Mouse (Mus musculus) ES-E14 (cell line): Measurements from ENCODE around the gene Eif4g3. TPM values are rescaled to one million over a fixed set of nuclear protein-coding genes. Genes with fewer than 3 reads are reported as not detected.

ENCODE experiments used
- DNase-seq: peaks from one replicate; pipeline ENCODE4 v3.0.0-alpha.2; 2013; ENCODE audit warnings: low read depth, low spot score
- H3K27ac ChIP-seq: 2 replicates; pipeline ENCODE4 v1.5.1; 2012; ENCODE audit warnings: low read depth, mild to moderate bottlenecking, low read length, moderate library complexity, mixed read lengths; ENCODE audit not compliant: poor library complexity, insufficient read depth, severe bottlenecking
- H3K36me3 ChIP-seq: 2 replicates; pipeline ENCODE4 v1.6.1; 2012; ENCODE audit warnings: mild to moderate bottlenecking, low read length, moderate library complexity, mixed read lengths; ENCODE audit not compliant: control insufficient read depth, poor library complexity, insufficient read depth, severe bottlenecking
- H3K4me1 ChIP-seq, 2 experiments: fragments of 150-350 bp in 1 of 2; sonication (generic) in 1 of 2; 2 replicates each; pipeline ENCODE4 v1.6.1; 2012; ENCODE audit warnings: low read length in 2 of 2, mild to moderate bottlenecking in 1 of 2, mixed read lengths in 1 of 2; ENCODE audit not compliant: control insufficient read depth in 2 of 2, insufficient read depth in 2 of 2, poor library complexity in 1 of 2
- H3K4me3 ChIP-seq, 2 experiments: fragments of 150-350 bp in 1 of 2; sonication (generic) in 1 of 2; 2 replicates each; pipeline ENCODE4 v1.5.1; 2012; ENCODE audit warnings: low read length in 2 of 2, low read depth in 1 of 2, mild to moderate bottlenecking in 1 of 2, mixed read lengths in 1 of 2; ENCODE audit not compliant: insufficient read depth in 1 of 2, poor library complexity in 1 of 2, severe bottlenecking in 1 of 2
- H3K9ac ChIP-seq: 2 replicates; pipeline ENCODE4 v1.6.1; 2012; ENCODE audit warnings: low read depth, mild to moderate bottlenecking, low read length, mixed read lengths; ENCODE audit not compliant: poor library complexity, insufficient read depth, severe bottlenecking
- H3K9me3 ChIP-seq: fragments of 150-350 bp; sonication (generic); 2 replicates; pipeline ENCODE4 v1.6.1; 2012; ENCODE audit warnings: low read depth, mild to moderate bottlenecking, low read length; ENCODE audit not compliant: control insufficient read depth, insufficient read depth
- CHD2 ChIP-seq: IDR thresholded peaks from 2 replicates; pipeline ENCODE4 v1.6.1; 2014; ENCODE audit warnings: mild to moderate bottlenecking, low read depth, low read length, inconsistent platforms
- HCFC1 ChIP-seq: IDR thresholded peaks from 2 replicates; pipeline ENCODE4 v1.6.1; 2012; ENCODE audit warnings: low read length, inconsistent platforms, borderline replicate concordance; ENCODE audit not compliant: insufficient read depth
- MAFK ChIP-seq: IDR thresholded peaks from 2 replicates; pipeline ENCODE4 v1.6.1; 2014; ENCODE audit warnings: mild to moderate bottlenecking, low read depth, low read length, inconsistent platforms; ENCODE audit not compliant: insufficient read depth
- ZC3H11A ChIP-seq: IDR thresholded peaks from 2 replicates; pipeline ENCODE4 v1.6.1; 2012; ENCODE audit warnings: low read depth, mild to moderate bottlenecking, inconsistent platforms, low read length, borderline replicate concordance
- ZNF384 ChIP-seq: IDR thresholded peaks from 2 replicates; pipeline ENCODE4 v1.6.1; 2012; ENCODE audit warnings: low read depth, low read length, inconsistent platforms
- in situ Hi-C, 2 experiments: fragments of 600-800 bp; cut with MboI; formaldehyde crosslinking; loops; one replicate each; pipeline ENCODE4 v1.15.1; 2025; ENCODE audit warnings: low sequenced_read_pairs in 2 of 2, inconsistent platforms in 1 of 2; ENCODE audit not compliant: unreplicated experiment in 2 of 2
- total RNA-seq: library from RNA; depleted of rRNA; stranded (reverse); fragments of 300-350 nt; gene quantifications from 2 replicates; pipeline ENCODE4 v1.2.3, GENCODE M21; 2012

The Eif4g3 gene
- total RNA-seq, 1 experiment = 18.7 TPM

DNA sequence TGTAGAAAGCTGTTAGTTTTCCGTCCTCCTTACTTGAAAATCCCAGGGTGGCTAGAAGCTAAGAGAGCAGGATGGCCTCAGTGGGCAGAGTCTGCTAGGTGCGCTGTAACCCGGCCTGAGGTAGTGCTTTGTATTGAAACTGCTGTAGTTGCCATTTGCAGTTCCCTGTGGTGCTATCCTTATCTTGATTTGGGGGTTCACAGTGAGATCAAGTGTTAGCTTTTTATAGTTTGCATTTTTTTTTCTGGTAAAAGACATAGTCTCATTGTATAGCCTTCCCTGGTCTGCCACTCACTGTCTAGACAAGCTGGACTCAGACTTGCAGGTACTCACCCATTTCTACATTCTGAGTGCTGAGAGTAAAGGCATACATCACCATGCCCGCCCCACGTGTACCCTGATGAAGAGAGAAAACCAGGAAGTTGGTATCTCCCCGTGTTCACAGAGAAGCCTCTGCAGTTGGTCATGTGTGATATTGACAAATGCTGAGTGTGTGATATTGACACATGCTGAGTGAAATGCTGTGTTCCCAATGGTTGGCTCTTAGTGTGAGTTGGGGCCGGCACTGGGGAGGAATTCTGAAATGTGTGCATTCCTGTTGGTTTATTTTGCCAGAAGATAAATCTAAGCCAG is 98.9 kb downstream of the Eif4g3 start:
- H3K36me3 ChIP-seq = peaks cover 4% of the 10 kb centered on the region; the same call in 1 of the 2 replicates
- no peak overlapping the region for H3K4me3 ChIP-seq
- in situ Hi-C loops = no loop called here

GRCm38 (mm10) chr4:138100456-138100855 is 107.6 kb downstream of the Eif4g3 start:
- no peak for DNase-seq
- no peak overlapping the region for H3K27ac ChIP-seq
- no peaks in the 10 kb centered on the region for H3K4me1 ChIP-seq
- peaks cover 8% of the 10 kb centered on the region; the same call in 1 of the 2 replicates for H3K36me3 ChIP-seq
- in situ Hi-C loops = no loop called here
- no peak overlapping the region for H3K4me3 ChIP-seq
- TF ChIP-seq ZNF384 (no peak), CHD2 (no peak), ZC3H11A (no peak), MAFK (no peak), HCFC1 (no peak)
- H3K9ac ChIP-seq = no peak overlapping the region
- H3K9me3 ChIP-seq = no peaks in the 10 kb centered on the region

More for the DNA sequence above, 98.9 kb downstream of the Eif4g3 start:
- Histone ChIP-seq H3K4me1 (no peaks in the 10 kb centered on the region), H3K27ac (no peak overlapping the region), H3K9me3 (no peaks in the 10 kb centered on the region), H3K9ac (no peak overlapping the region)
- no peak for DNase-seq
- no peak for TF ChIP-seq CHD2
- no peak for TF ChIP-seq MAFK
- TF ChIP-seq ZC3H11A = no peak

DNA sequence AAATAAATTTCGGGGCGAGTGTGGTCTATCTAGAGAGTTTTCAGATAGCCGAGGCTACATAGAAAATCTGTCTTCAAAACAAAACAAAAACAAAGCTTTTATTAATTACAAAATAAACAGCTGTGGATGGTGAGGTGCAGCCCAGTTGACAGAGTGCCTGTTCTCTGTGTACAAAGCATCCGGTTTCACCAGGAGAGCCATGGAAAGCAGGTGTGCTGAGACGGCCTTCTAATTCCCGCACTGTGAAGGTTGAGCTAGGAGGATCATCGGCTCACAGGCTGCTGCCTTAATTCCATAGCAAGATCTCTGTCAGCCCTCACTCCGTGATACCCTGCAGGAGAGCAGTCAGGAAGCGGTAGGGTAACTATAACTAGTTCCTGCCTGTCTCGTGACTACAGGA is 109.0 kb downstream of the Eif4g3 start:
- no peak overlapping the region for H3K4me3 ChIP-seq
- no peaks in the 10 kb centered on the region for H3K9me3 ChIP-seq
- in situ Hi-C loops = no loop called here
- H3K27ac ChIP-seq = no peak overlapping the region
- TF ChIP-seq MAFK = no peak
- no peaks in the 10 kb centered on the region for H3K4me1 ChIP-seq
- no peak for DNase-seq
- H3K36me3 ChIP-seq = peaks cover 11% of the 10 kb centered on the region; the same call in 1 of the 2 replicates
- H3K9ac ChIP-seq = no peak overlapping the region

- no peak overlapping the region for H3K9ac ChIP-seq
- H3K27ac ChIP-seq = no peak overlapping the region
- H3K36me3 ChIP-seq = peaks cover 11% of the 10 kb centered on the region; the same call in 1 of the 2 replicates
- no peak for DNase-seq
- H3K9me3 ChIP-seq = no peaks in the 10 kb centered on the region
- H3K4me3 ChIP-seq = no peak overlapping the region
- no peaks in the 10 kb centered on the region for H3K4me1 ChIP-seq
- in situ Hi-C loops = no loop called here
- no peak for TF ChIP-seq HCFC1
- TF ChIP-seq ZNF384 = no peak
- no peak for TF ChIP-seq CHD2
- TF ChIP-seq MAFK = no peak
- TF ChIP-seq ZC3H11A = no peak
Observed at GRCm38 (mm10) chr4:138102413-138102812, 109.6 kb downstream of the Eif4g3 start.

DNA sequence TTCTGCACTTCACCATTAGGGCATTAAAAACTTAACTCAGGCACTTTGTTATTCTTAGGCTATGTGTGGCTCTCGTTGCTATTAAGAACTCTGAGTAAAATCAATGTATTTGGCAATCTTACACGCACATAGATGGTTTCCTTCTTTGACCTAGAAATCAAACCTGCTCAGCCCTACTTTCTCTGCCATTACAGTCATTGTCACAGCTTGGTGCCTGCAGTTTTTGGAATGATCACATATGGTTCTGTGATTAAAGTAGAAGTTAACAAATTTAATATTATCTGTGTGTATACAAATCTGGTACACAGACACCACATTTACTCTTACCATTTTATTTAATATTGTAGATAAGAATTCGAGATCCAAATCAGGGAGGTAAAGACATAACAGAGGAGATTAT is 112.1 kb downstream of the Eif4g3 start:
- H3K36me3 ChIP-seq = peaks cover 17% of the 10 kb centered on the region; the same call in 1 of the 2 replicates
- in situ Hi-C loops = no loop called here

More for the DNA sequence above, 112.1 kb downstream of the Eif4g3 start:
- no peak for TF ChIP-seq ZC3H11A
- TF ChIP-seq CHD2 = no peak
- no peak for TF ChIP-seq MAFK
- TF ChIP-seq HCFC1 = no peak
- no peak for TF ChIP-seq ZNF384
- Histone ChIP-seq H3K9ac (no peak overlapping the region), H3K27ac (no peak overlapping the region), H3K4me3 (no peak overlapping the region), H3K9me3 (no peaks in the 10 kb centered on the region), H3K4me1 (no peaks in the 10 kb centered on the region)
- no peak for DNase-seq
